Mouse (Mus musculus) liver, embryonic 11.5 days (tissue): Measurements from ENCODE around the gene Mettl11b. TPM values are rescaled to one million over a fixed set of nuclear protein-coding genes. Genes with fewer than 3 reads are reported as not detected.
"Not testable (repeated sequence)": the region's sequence is repeated elsewhere in the genome, so short reads cannot be mapped to it uniquely, and the experiment has no call there.

Source experiments
- ATAC-seq: fragments of 200-750 bp; cut with Nextera tagmentation; replicated peaks from 2 replicates; pipeline ENCODE4 v1.8.0; 2017; ENCODE audit warnings: moderate number of reproducible peaks, mild to moderate bottlenecking, moderate TSS enrichment, moderate library complexity; ENCODE audit not compliant: low FRiP score
- DNase-seq: peaks from one replicate; pipeline ENCODE4 v3.0.0-alpha.2; 2017; ENCODE audit warnings: low spot score
- H3K27ac ChIP-seq: fragments of 300-500 bp; sonication (generic); 2 replicates; pipeline ENCODE4 v1.5.1; 2014; ENCODE audit warnings: mild to moderate bottlenecking, low read depth, low read length, control low read depth
- H3K27me3 ChIP-seq: fragments of 300-500 bp; sonication (generic); replicated peaks from 2 replicates; pipeline ENCODE4 v1.6.1; 2014; ENCODE audit warnings: low read length, mixed read lengths; ENCODE audit not compliant: control insufficient read depth, insufficient read depth
- H3K36me3 ChIP-seq: fragments of 300-500 bp; sonication (generic); 2 replicates; pipeline ENCODE4 v1.6.1; 2014; ENCODE audit warnings: mild to moderate bottlenecking, low read length, moderate library complexity, mixed read lengths; ENCODE audit not compliant: control insufficient read depth, insufficient read depth
- H3K4me1 ChIP-seq: fragments of 300-500 bp; sonication (generic); replicated peaks from 2 replicates; pipeline ENCODE4 v1.6.1; 2014; ENCODE audit warnings: low read length, mixed read lengths; ENCODE audit not compliant: control insufficient read depth, insufficient read depth
- H3K4me2 ChIP-seq: fragments of 300-500 bp; sonication (generic); 2 replicates; pipeline ENCODE4 v1.6.1; 2014; ENCODE audit warnings: mild to moderate bottlenecking, control low read depth, moderate library complexity
- H3K4me3 ChIP-seq: fragments of 300-500 bp; sonication (generic); 2 replicates; pipeline ENCODE4 v1.5.1; 2014; ENCODE audit warnings: low read depth, low read length, control low read depth
- H3K9ac ChIP-seq: fragments of 300-500 bp; sonication (generic); 2 replicates; pipeline ENCODE4 v1.6.1; 2014; ENCODE audit warnings: low read depth, low read length, control low read depth
- H3K9me3 ChIP-seq: fragments of 300-500 bp; sonication (generic); 2 replicates; pipeline ENCODE4 v1.6.1; 2016; ENCODE audit warnings: low read length, inconsistent platforms, mixed read lengths; ENCODE audit not compliant: control insufficient read depth
- WGBS: fragments of 180-500 bp; shearing (Covaris S2); extraction: QIAGEN DNeasy Blood & Tissue Kit; methylation state at CpG from one replicate; pipeline ENCODE4 v1.1.7; 2014; 5-methylcytosine and 5-hydroxymethylcytosine counted together
- polyA plus RNA-seq: library from polyadenylated mRNA; unstranded; fragments of >200 nt; fragmentation: Nextera tagmentation; extraction: Ambion mirVana; gene quantifications from 2 replicates; pipeline ENCODE4 v1.2.1, GENCODE M21; 2014

Mettl11b gene
- not detected in 2 replicates for polyA plus RNA-seq

- no peaks in the 10 kb centered on the region for H3K36me3 ChIP-seq
- H3K4me1 ChIP-seq = no peaks in the 10 kb centered on the region
- H3K27me3 ChIP-seq = no peaks in the 10 kb centered on the region
- no peak within 1 kb of the TSS for H3K27ac ChIP-seq
- no peaks in the 10 kb centered on the region for H3K9me3 ChIP-seq
- 65% methylated on average over 9 of the region's 9 CpGs for WGBS
- H3K4me3 ChIP-seq = no peak within 1 kb of the TSS
- H3K4me2 ChIP-seq = no peak within 1 kb of the TSS
- no peak for DNase-seq
- no peak within 1 kb of the TSS for H3K9ac ChIP-seq
- ATAC-seq = no peak
Observed at GRCm38 (mm10) chr1:163725106-163725759, at the start of gene Mettl11b. Gene Mettl11b (minus strand): TSS chr1:163725232.

GRCm38 (mm10) chr1:163757462-163758207, 32.6 kb upstream of the Mettl11b start:
- DNase-seq (no peak), ATAC-seq (no peak)
- Histone ChIP-seq H3K9ac (no peak overlapping the region), H3K4me3 (no peak overlapping the region), H3K27ac (no peak overlapping the region), H3K4me1 (no peaks in the 10 kb centered on the region), H3K4me2 (no peak overlapping the region), H3K36me3 (no peaks in the 10 kb centered on the region), H3K9me3 (no peaks in the 10 kb centered on the region), H3K27me3 (no peaks in the 10 kb centered on the region)
- WGBS = 75% methylated on average over 10 of the region's 10 CpGs

GRCm38 (mm10) chr1:163751360-163751992, 26.4 kb upstream of the Mettl11b start:
- H3K36me3 ChIP-seq = no peaks in the 10 kb centered on the region
- H3K4me1 ChIP-seq = no peaks in the 10 kb centered on the region
- no peak overlapping the region for H3K4me2 ChIP-seq
- DNase-seq (no peak), ATAC-seq (no peak)
- no peak overlapping the region for H3K9ac ChIP-seq
- no peaks in the 10 kb centered on the region for H3K9me3 ChIP-seq
- 60% methylated on average over 4 of the region's 4 CpGs for WGBS
- H3K27ac ChIP-seq = no peak overlapping the region
- no peak overlapping the region for H3K4me3 ChIP-seq
- no peaks in the 10 kb centered on the region for H3K27me3 ChIP-seq

- H3K36me3 ChIP-seq = no peaks in the 10 kb centered on the region
- H3K27me3 ChIP-seq = no peaks in the 10 kb centered on the region
- no peak for ATAC-seq
- H3K4me2 ChIP-seq = no peak overlapping the region
- no peak overlapping the region for H3K9ac ChIP-seq
- H3K4me1 ChIP-seq = no peaks in the 10 kb centered on the region
- H3K4me3 ChIP-seq = no peak overlapping the region
- no peaks in the 10 kb centered on the region for H3K9me3 ChIP-seq
- WGBS = 77% methylated on average over 1 of the region's 1 CpGs
- no peak for DNase-seq
- no peak overlapping the region for H3K27ac ChIP-seq
Observed at GRCm38 (mm10) chr1:163737239-163737533, 12.2 kb upstream of the Mettl11b start.

GRCm38 (mm10) chr1:163736441-163737238, 11.6 kb upstream of the Mettl11b start:
- 79% methylated on average over 10 of the region's 10 CpGs for WGBS
- no peak for DNase-seq
- no peaks in the 10 kb centered on the region for H3K4me1 ChIP-seq
- no peak overlapping the region for H3K27ac ChIP-seq
- no peaks in the 10 kb centered on the region for H3K36me3 ChIP-seq
- H3K9ac ChIP-seq = no peak overlapping the region
- ATAC-seq = no peak
- no peak overlapping the region for H3K4me2 ChIP-seq
- no peaks in the 10 kb centered on the region for H3K27me3 ChIP-seq
- H3K4me3 ChIP-seq = no peak overlapping the region
- H3K9me3 ChIP-seq = no peaks in the 10 kb centered on the region

GRCm38 (mm10) chr1:163731166-163731565, 6.1 kb upstream of the Mettl11b start:
- not testable (repeated sequence) for H3K4me1 ChIP-seq, H3K9me3 ChIP-seq, H3K4me3 ChIP-seq, H3K9ac ChIP-seq, H3K36me3 ChIP-seq, DNase-seq, H3K27me3 ChIP-seq, H3K4me2 ChIP-seq, ATAC-seq, H3K27ac ChIP-seq
- WGBS = 90% methylated on average over 10 of the region's 10 CpGs

- H3K4me3 ChIP-seq = no peak overlapping the region
- 58% methylated on average over 1 of the region's 1 CpGs for WGBS
- H3K9me3 ChIP-seq = no peaks in the 10 kb centered on the region
- no peak overlapping the region for H3K27ac ChIP-seq
- no peak for ATAC-seq
- H3K4me2 ChIP-seq = no peak overlapping the region
- H3K4me1 ChIP-seq = no peaks in the 10 kb centered on the region
- no peaks in the 10 kb centered on the region for H3K27me3 ChIP-seq
- no peak for DNase-seq
- H3K9ac ChIP-seq = no peak overlapping the region
- no peaks in the 10 kb centered on the region for H3K36me3 ChIP-seq
Observed at GRCm38 (mm10) chr1:163723913-163724312, 1.1 kb downstream of the Mettl11b start.

- Histone ChIP-seq H3K9me3 (no peaks in the 10 kb centered on the region), H3K4me1 (no peaks in the 10 kb centered on the region), H3K4me3 (no peak overlapping the region), H3K27ac (no peak overlapping the region), H3K4me2 (no peak overlapping the region), H3K36me3 (no peaks in the 10 kb centered on the region), H3K9ac (no peak overlapping the region), H3K27me3 (no peaks in the 10 kb centered on the region)
- DNase-seq (no peak), ATAC-seq (no peak)
- WGBS = 60% methylated on average over 2 of the region's 2 CpGs
Observed at GRCm38 (mm10) chr1:163708618-163709017, 16.4 kb downstream of the Mettl11b start.
